Mouse (Mus musculus): Measurements from ENCODE around the gene Ccdc137.

- TF ChIP-seq CTCF (IDR thresholded peaks at IDR 0.05; ENCODE audit: low read depth, low read length), result no peak
- TF ChIP-seq POLR2A (IDR thresholded peaks at IDR 0.05; ENCODE audit: extremely low read depth, insufficient read depth, low read length), result no peak
Measured at GRCm38 (mm10) chr11:120499894-120500293, 42.0 kb downstream of the Ccdc137 start.
